8 mouse cellular contexts compared by ENCODE assay signal in the genomic region with DNA sequence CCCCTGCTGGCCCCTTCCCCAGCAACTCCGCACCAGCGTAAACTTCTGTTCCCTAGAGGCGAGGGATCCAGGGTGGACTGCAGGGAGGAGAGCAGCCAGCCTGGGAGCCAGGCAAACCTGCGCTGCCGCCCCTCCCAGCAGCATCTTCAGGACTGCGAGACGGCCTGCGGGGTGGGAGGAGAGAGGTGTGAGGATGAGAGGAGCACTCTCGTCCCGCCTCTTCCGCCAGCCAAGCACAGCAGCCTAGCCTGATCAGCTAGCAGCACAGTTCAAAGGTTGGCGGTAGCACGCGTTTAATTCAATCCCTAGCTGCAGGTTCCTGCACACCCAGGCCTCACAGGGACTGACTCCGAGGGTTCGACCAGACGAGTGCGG. TPM values are rescaled to one million over a fixed set of nuclear protein-coding genes. Genes with fewer than 3 reads are reported as not detected.
DNase-seq lines count a peak whose midpoint lies in the region; ATAC-seq and TF ChIP-seq lines count a peak whose summit lies in the region.

No protein-coding gene starts in this region.

- peaks cover under 1% of the 10 kb centered on the region; the same call in 1 of the 2 replicates for H3K27me3 ChIP-seq in heart, embryonic 12.5 days (replicated peaks)
- no peaks in the 10 kb centered on the region for H3K27me3 ChIP-seq in hindbrain, embryonic 16.5 days (replicated peaks; ENCODE audit: control insufficient read depth, insufficient read depth, low read length)
- no peaks in the 10 kb centered on the region for H3K27me3 ChIP-seq in limb, embryonic 14.5 days (ENCODE audit: control insufficient read depth, insufficient read depth, low read length)
- no peaks in the 10 kb centered on the region for H3K27me3 ChIP-seq in midbrain, embryonic 16.5 days (ENCODE audit: control insufficient read depth, insufficient read depth, low read depth, low read length)
- no peaks in the 10 kb centered on the region for H3K27me3 ChIP-seq in splenic B cell, adult 2 months (ENCODE audit: control insufficient read depth, insufficient read depth, low read length, poor library complexity, severe bottlenecking)

- no peak for TF ChIP-seq CTCF in embryonic fibroblast, embryonic 13.5 days (IDR thresholded peaks at IDR 0.05; ENCODE audit: borderline replicate concordance, insufficient read depth, low read length)

- peak; percentile 77 for ATAC-seq in heart, embryonic 12.5 days (ENCODE audit: insufficient number of reproducible peaks, low FRiP score)
- peak; percentile 78 for ATAC-seq in hindbrain, embryonic 16.5 days
- peak; percentile 67 for ATAC-seq in limb, embryonic 14.5 days (ENCODE audit: low FRiP score, low read depth)
- ATAC-seq in midbrain, embryonic 16.5 days: peak; percentile 78

- peak overlapping the region; percentile 81 for H3K4me2 ChIP-seq in heart, embryonic 12.5 days
- peak overlapping the region; percentile 64 for H3K4me2 ChIP-seq in hindbrain, embryonic 16.5 days (ENCODE audit: low read length)
- peak overlapping the region; percentile 89 for H3K4me2 ChIP-seq in limb, embryonic 14.5 days (replicated peaks; ENCODE audit: low read depth, low read length, severe bottlenecking)
- peak overlapping the region; percentile 65 for H3K4me2 ChIP-seq in midbrain, embryonic 16.5 days (ENCODE audit: low read length)

- H3K4me1 ChIP-seq in heart, embryonic 12.5 days (replicated peaks): peaks cover 32% of the 10 kb centered on the region
- peaks cover 8% of the 10 kb centered on the region; the same call in 1 of the 2 replicates for H3K4me1 ChIP-seq in embryonic fibroblast, embryonic 13.5 days (ENCODE audit: control insufficient read depth, insufficient read depth, low read length)
- H3K4me1 ChIP-seq in hindbrain, embryonic 16.5 days (ENCODE audit: control insufficient read depth, insufficient read depth, low read depth, low read length): peaks cover 31% of the 10 kb centered on the region
- peaks cover 18% of the 10 kb centered on the region for H3K4me1 ChIP-seq in limb, embryonic 14.5 days (ENCODE audit: control insufficient read depth, insufficient read depth, low read length)
- peaks cover 27% of the 10 kb centered on the region for H3K4me1 ChIP-seq in midbrain, embryonic 16.5 days (ENCODE audit: control insufficient read depth, insufficient read depth, low read length)

- H3K9ac ChIP-seq in heart, embryonic 12.5 days: peak overlapping the region; percentile 76
- peak overlapping the region; percentile 94 for H3K9ac ChIP-seq in hindbrain, embryonic 16.5 days (ENCODE audit: low read depth, low read length)
- H3K9ac ChIP-seq in limb, embryonic 14.5 days (ENCODE audit: low read depth, low read length, severe bottlenecking): peak overlapping the region; percentile 61
- peak overlapping the region; percentile 95 for H3K9ac ChIP-seq in midbrain, embryonic 16.5 days (ENCODE audit: low read depth, low read length)

- H3K4me3 ChIP-seq in heart, embryonic 12.5 days: peak overlapping the region; percentile 79
- peak overlapping the region; percentile 55 for H3K4me3 ChIP-seq in embryonic fibroblast, embryonic 13.5 days (ENCODE audit: insufficient read depth, low read length)
- peak overlapping the region; percentile 83 for H3K4me3 ChIP-seq in hindbrain, embryonic 16.5 days (ENCODE audit: low read length)
- peak overlapping the region; percentile 84 for H3K4me3 ChIP-seq in limb, embryonic 14.5 days (replicated peaks; ENCODE audit: low read length)
- peak overlapping the region; percentile 85 for H3K4me3 ChIP-seq in midbrain, embryonic 16.5 days (ENCODE audit: low read depth, low read length)

- no peak for DNase-seq in heart, adult 11 months
- DNase-seq in adrenal gland, postnatal 14 days: peak; percentile 80
- DNase-seq in limb, embryonic 14.5 days (ENCODE audit: low spot score): peak; percentile 74
- DNase-seq in splenic B cell, adult 2 months (ENCODE audit: low read depth, low spot score): peak; percentile 77

- H3K9me3 ChIP-seq in heart, embryonic 12.5 days (replicated peaks): no peaks in the 10 kb centered on the region
- no peaks in the 10 kb centered on the region for H3K9me3 ChIP-seq in hindbrain, embryonic 16.5 days (ENCODE audit: control insufficient read depth, low read length)
- no peaks in the 10 kb centered on the region for H3K9me3 ChIP-seq in limb, embryonic 14.5 days (ENCODE audit: control insufficient read depth, low read length)
- no peaks in the 10 kb centered on the region for H3K9me3 ChIP-seq in midbrain, embryonic 16.5 days (replicated peaks; ENCODE audit: control insufficient read depth, low read length, poor library complexity, severe bottlenecking)

- peaks cover 39% of the 10 kb centered on the region for H3K36me3 ChIP-seq in heart, embryonic 12.5 days
- peaks cover 10% of the 10 kb centered on the region for H3K36me3 ChIP-seq in hindbrain, embryonic 16.5 days (ENCODE audit: control insufficient read depth, insufficient read depth, low read length)
- peaks cover 36% of the 10 kb centered on the region for H3K36me3 ChIP-seq in limb, embryonic 14.5 days (ENCODE audit: control insufficient read depth, insufficient read depth, low read length)
- H3K36me3 ChIP-seq in midbrain, embryonic 16.5 days (ENCODE audit: control insufficient read depth, insufficient read depth, low read length): peaks cover 20% of the 10 kb centered on the region
- H3K36me3 ChIP-seq in splenic B cell, adult 2 months (ENCODE audit: control insufficient read depth, insufficient read depth, low read length, poor library complexity, severe bottlenecking): peaks cover 6% of the 10 kb centered on the region

- under 1% methylated on average over 18 of the region's 18 CpGs for WGBS in heart, embryonic 12.5 days
- WGBS in hindbrain, embryonic 16.5 days: under 1% methylated on average over 16 of the region's 18 CpGs
- WGBS in limb, embryonic 14.5 days: 7% methylated on average over 18 of the region's 18 CpGs
- under 1% methylated on average over 16 of the region's 18 CpGs for WGBS in midbrain, embryonic 16.5 days

- peak; percentile 70 for TF ChIP-seq POLR2A in embryonic fibroblast, embryonic 13.5 days (IDR thresholded peaks at IDR 0.05; ENCODE audit: low read depth, low read length)
- no peak for TF ChIP-seq POLR2A in limb, embryonic 14.5 days (IDR thresholded peaks at IDR 0.05; ENCODE audit: borderline replicate concordance, extremely low read depth, insufficient read depth, insufficient read length)

- peak overlapping the region; percentile 82 for H3K27ac ChIP-seq in heart, embryonic 12.5 days (ENCODE audit: poor library complexity, severe bottlenecking)
- H3K27ac ChIP-seq in embryonic fibroblast, embryonic 13.5 days (ENCODE audit: insufficient read depth, low read length): peak overlapping the region; percentile 60
- peak overlapping the region; percentile 96 for H3K27ac ChIP-seq in hindbrain, embryonic 16.5 days (ENCODE audit: low read depth, low read length)
- H3K27ac ChIP-seq in limb, embryonic 14.5 days (replicated peaks; ENCODE audit: low read depth, low read length): peak overlapping the region; percentile 93
- H3K27ac ChIP-seq in midbrain, embryonic 16.5 days (ENCODE audit: low read length): peak overlapping the region; percentile 97

RNA-seq across cellular contexts. Expression of gene Inafm1, which starts 0.3 kb away (rescaled TPM):
- 11.0 and 12.1 TPM in 2 replicates for polyA plus RNA-seq in heart, embryonic 12.5 days (2016; fragmentation: Nextera tagmentation; extraction: Ambion mirVana)
- 16.6 and 21.1 TPM in 2 replicates for total RNA-seq in adrenal gland, postnatal 14 days (2021)
- 11.1 and 11.6 TPM in 2 replicates for polyA plus RNA-seq in embryonic fibroblast, embryonic 13.5 days (2011; ENCODE audit: insufficient read length, low read depth, missing spikeins)
- 55.5 and 62.4 TPM in 2 replicates for polyA plus RNA-seq in hindbrain, embryonic 16.5 days (2015; fragmentation: Nextera tagmentation; extraction: Ambion mirVana)
- 48.7 and 57.8 TPM in 2 replicates for polyA plus RNA-seq in limb, embryonic 14.5 days (2012; rRNA removed)
- polyA plus RNA-seq in limb, embryonic 14.5 days (2014; fragmentation: Nextera tagmentation; extraction: Ambion mirVana): 24.3 and 27.4 TPM in 2 replicates
- 44.5 and 49.3 TPM in 2 replicates for polyA plus RNA-seq in midbrain, embryonic 16.5 days (2015; fragmentation: Nextera tagmentation; extraction: Ambion mirVana)

RNA-seq across cellular contexts. Expression of gene Ccdc9, which starts 12.8 kb away (rescaled TPM):
- polyA plus RNA-seq in heart, embryonic 12.5 days (2016; fragmentation: Nextera tagmentation; extraction: Ambion mirVana): 24.3 and 31.2 TPM in 2 replicates
- total RNA-seq in adrenal gland, postnatal 14 days (2021): 68.1 and 75.4 TPM in 2 replicates
- polyA plus RNA-seq in embryonic fibroblast, embryonic 13.5 days (2011; ENCODE audit: insufficient read length, low read depth, missing spikeins): 66.0 and 70.9 TPM in 2 replicates
- 26.1 TPM in 2 replicates for polyA plus RNA-seq in hindbrain, embryonic 16.5 days (2015; fragmentation: Nextera tagmentation; extraction: Ambion mirVana)
- polyA plus RNA-seq in limb, embryonic 14.5 days (2012; rRNA removed): 64.4 and 84.8 TPM in 2 replicates
- 15.9 and 17.7 TPM in 2 replicates for polyA plus RNA-seq in limb, embryonic 14.5 days (2014; fragmentation: Nextera tagmentation; extraction: Ambion mirVana)
- polyA plus RNA-seq in midbrain, embryonic 16.5 days (2015; fragmentation: Nextera tagmentation; extraction: Ambion mirVana): 22.1 and 25.4 TPM in 2 replicates

RNA-seq across cellular contexts. Expression of gene C5ar1, which starts 14.4 kb away (rescaled TPM):
- polyA plus RNA-seq in heart, embryonic 12.5 days (2016; fragmentation: Nextera tagmentation; extraction: Ambion mirVana): 1.1 and 1.8 TPM in 2 replicates
- 3.3 and 5.5 TPM in 2 replicates for total RNA-seq in adrenal gland, postnatal 14 days (2021)
- 0.60 and 5.3 TPM in 2 replicates for polyA plus RNA-seq in embryonic fibroblast, embryonic 13.5 days (2011; ENCODE audit: insufficient read length, low read depth, missing spikeins)
- polyA plus RNA-seq in hindbrain, embryonic 16.5 days (2015; fragmentation: Nextera tagmentation; extraction: Ambion mirVana): 2.1 and 2.4 TPM in 2 replicates
- polyA plus RNA-seq in limb, embryonic 14.5 days (2012; rRNA removed): 3.2 and 5.4 TPM in 2 replicates
- polyA plus RNA-seq in limb, embryonic 14.5 days (2014; fragmentation: Nextera tagmentation; extraction: Ambion mirVana): 2.8 and 3.1 TPM in 2 replicates
- 1.2 and 1.5 TPM in 2 replicates for polyA plus RNA-seq in midbrain, embryonic 16.5 days (2015; fragmentation: Nextera tagmentation; extraction: Ambion mirVana)

RNA-seq across cellular contexts. Expression of gene C5ar2, which starts 29.8 kb away (rescaled TPM):
- polyA plus RNA-seq in heart, embryonic 12.5 days (2016; fragmentation: Nextera tagmentation; extraction: Ambion mirVana): 0.85 and 1.1 TPM in 2 replicates
- 0.37 and 0.75 TPM in 2 replicates for total RNA-seq in adrenal gland, postnatal 14 days (2021)
- polyA plus RNA-seq in embryonic fibroblast, embryonic 13.5 days (2011; ENCODE audit: insufficient read length, low read depth, missing spikeins): 0.19 TPM in 1 of 2 replicates, not detected in the other
- polyA plus RNA-seq in hindbrain, embryonic 16.5 days (2015; fragmentation: Nextera tagmentation; extraction: Ambion mirVana): 0.07 and 0.13 TPM in 2 replicates
- polyA plus RNA-seq in limb, embryonic 14.5 days (2012; rRNA removed): 0.15 and 0.32 TPM in 2 replicates
- polyA plus RNA-seq in limb, embryonic 14.5 days (2014; fragmentation: Nextera tagmentation; extraction: Ambion mirVana): 0.07 TPM in 1 of 2 replicates, not detected in the other
- 0.06 and 0.14 TPM in 2 replicates for polyA plus RNA-seq in midbrain, embryonic 16.5 days (2015; fragmentation: Nextera tagmentation; extraction: Ambion mirVana)

RNA-seq across cellular contexts. Expression of gene Bbc3, which starts 34.4 kb away (rescaled TPM):
- 9.8 and 10.4 TPM in 2 replicates for polyA plus RNA-seq in heart, embryonic 12.5 days (2016; fragmentation: Nextera tagmentation; extraction: Ambion mirVana)
- total RNA-seq in adrenal gland, postnatal 14 days (2021): 5.8 and 11.6 TPM in 2 replicates
- 15.8 and 19.9 TPM in 2 replicates for polyA plus RNA-seq in embryonic fibroblast, embryonic 13.5 days (2011; ENCODE audit: insufficient read length, low read depth, missing spikeins)
- 31.3 and 32.7 TPM in 2 replicates for polyA plus RNA-seq in hindbrain, embryonic 16.5 days (2015; fragmentation: Nextera tagmentation; extraction: Ambion mirVana)
- 7.4 and 11.9 TPM in 2 replicates for polyA plus RNA-seq in limb, embryonic 14.5 days (2012; rRNA removed)
- polyA plus RNA-seq in limb, embryonic 14.5 days (2014; fragmentation: Nextera tagmentation; extraction: Ambion mirVana): 3.7 and 4.0 TPM in 2 replicates
- 30.0 and 31.3 TPM in 2 replicates for polyA plus RNA-seq in midbrain, embryonic 16.5 days (2015; fragmentation: Nextera tagmentation; extraction: Ambion mirVana)
